In genomic region chr6:113480555-113481373, GRCm38 (mm10) we compare ENCODE assay signal across 10 mouse cellular contexts. TPM values are rescaled to one million over a fixed set of nuclear protein-coding genes. Genes with fewer than 3 reads are reported as not detected.
DNase-seq lines count a peak whose midpoint lies in the region; ATAC-seq and TF ChIP-seq lines count a peak whose summit lies in the region.
"Had no signal": no experiment of that assay in that cellular context is flagged by ENCODE, and none has a peak within 500 bp of the region (broad histone marks: within the 10 kb centered on the region; RNA-seq: fewer than 3 reads in every experiment).

No protein-coding gene starts in this region.

- intact Hi-C loops in left cerebral cortex, postnatal 36 days (cut with DNase I): loop anchor here (5.0 kb wide), 1 partner anchor 38 kb away; the partner anchor contains the start of gene Jagn1

- peak; percentile 44 for ATAC-seq in stomach, postnatal 0 days (ENCODE audit: low FRiP score, low TSS enrichment)

- no peak overlapping the region for H3K4me2 ChIP-seq in stomach, postnatal 0 days (replicated peaks; ENCODE audit: low read depth)
- H3K4me2 ChIP-seq: midbrain, embryonic 12.5 days had no signal

- no peak for TF ChIP-seq CTCF in stomach, postnatal 0 days (IDR thresholded peaks at IDR 0.05; ENCODE audit: low read depth)

- H3K36me3 ChIP-seq in stomach, postnatal 0 days (ENCODE audit: control insufficient read depth, insufficient read depth, low read length): no peaks in the 10 kb centered on the region
- H3K36me3 ChIP-seq: midbrain, embryonic 12.5 days had no signal

- H3K9me3 ChIP-seq in stomach, postnatal 0 days (ENCODE audit: control insufficient read depth, low read length): no peaks in the 10 kb centered on the region
- H3K9me3 ChIP-seq: midbrain, embryonic 12.5 days had no signal

- 45% methylated on average over 18 of the region's 18 CpGs for WGBS in stomach, postnatal 0 days

- peak overlapping the region; percentile 53 for H3K27ac ChIP-seq in stomach, postnatal 0 days (replicated peaks)
- H3K27ac ChIP-seq: midbrain, embryonic 12.5 days had no signal

- no peaks in the 10 kb centered on the region for H3K27me3 ChIP-seq in stomach, postnatal 0 days (ENCODE audit: control insufficient read depth, insufficient read depth, low read length)

- no peak for TF ChIP-seq EP300 in stomach, postnatal 0 days (optimal IDR thresholded peaks at IDR 0.05)

- H3K9ac ChIP-seq in stomach, postnatal 0 days (ENCODE audit: low read length): no peak overlapping the region
- H3K9ac ChIP-seq: midbrain, embryonic 12.5 days had no signal

- DNase-seq in adrenal gland, postnatal 10 days: peak; percentile 77
- no peak for DNase-seq in adrenal gland, postnatal 4 days (ENCODE audit: low spot score in 2 of 2)
- peak; percentile 86 for DNase-seq in urinary bladder, postnatal 14 days (ENCODE audit: low spot score)
- no peak for DNase-seq in urinary bladder, postnatal 10 days (ENCODE audit: low spot score)
- peak; percentile 31 for DNase-seq in kidney, postnatal 14 days
- peak; percentile 65 for DNase-seq in stomach, postnatal 0 days (ENCODE audit: low spot score)
- no peak for DNase-seq in left cerebral cortex, postnatal 36 days (ENCODE audit: low spot score in 2 of 2)
- no peak for DNase-seq in frontal cortex, adult 2 months (ENCODE audit: extremely low spot score in 1 of 2, low spot score in 1 of 2)
- DNase-seq: left cerebral cortex, postnatal 4 days had no signal

- H3K4me3 ChIP-seq in stomach, postnatal 0 days (ENCODE audit: low read depth, low read length): no peak overlapping the region
- H3K4me3 ChIP-seq: midbrain, embryonic 12.5 days had no signal

- 0 out of 2 replicates have a peak, but pooled peaks cover 2% of the 10 kb centered on the region for H3K4me1 ChIP-seq in stomach, postnatal 0 days (replicated peaks; ENCODE audit: control insufficient read depth, insufficient read depth)

RNA-seq across cellular contexts. Expression of gene Creld1, which starts 2.3 kb away (rescaled TPM):
- total RNA-seq in adrenal gland, postnatal 10 days (2021): 10 to 100 TPM; 35.8 to 43.1 TPM
- total RNA-seq in adrenal gland, postnatal 4 days (2021): 10 to 100 TPM; 40.6 to 44.1 TPM
- 11.1 and 12.1 TPM in 2 replicates for polyA plus RNA-seq in stomach, postnatal 0 days (2015; fragmentation: Nextera tagmentation; extraction: Ambion mirVana)
- 100 to 1,000 TPM; 102 to 119 TPM for total RNA-seq in left cerebral cortex, postnatal 36 days (2021)
- polyA plus RNA-seq in frontal cortex, adult 2 months (2012; rRNA removed): 64.3 and 65.2 TPM in 2 replicates

RNA-seq across cellular contexts. Expression of gene Il17rc, which starts 9.5 kb away (rescaled TPM):
- total RNA-seq in adrenal gland, postnatal 10 days (2021): 10 to 100 TPM; 22.6 to 25.0 TPM
- 10 to 100 TPM; 22.7 to 25.4 TPM for total RNA-seq in adrenal gland, postnatal 4 days (2021)
- polyA plus RNA-seq in stomach, postnatal 0 days (2015; fragmentation: Nextera tagmentation; extraction: Ambion mirVana): 70.1 and 73.6 TPM in 2 replicates
- 1 to 10 TPM; 4.7 to 5.3 TPM for total RNA-seq in left cerebral cortex, postnatal 36 days (2021)
- polyA plus RNA-seq in frontal cortex, adult 2 months (2012; rRNA removed): 6.6 and 7.4 TPM in 2 replicates

RNA-seq across cellular contexts. Expression of gene Prrt3, which starts 21.0 kb away (rescaled TPM):
- total RNA-seq in adrenal gland, postnatal 10 days (2021): under 1 TPM; 0.30 to 0.55 TPM
- total RNA-seq in adrenal gland, postnatal 4 days (2021): 1 to 10 TPM in 1 of 2 experiments, under 1 TPM in 1; 0.59 to 1.3 TPM
- polyA plus RNA-seq in stomach, postnatal 0 days (2015; fragmentation: Nextera tagmentation; extraction: Ambion mirVana): 0.36 and 0.42 TPM in 2 replicates
- total RNA-seq in left cerebral cortex, postnatal 36 days (2021): 10 to 100 TPM; 59.4 to 59.9 TPM
- 30.2 and 31.0 TPM in 2 replicates for polyA plus RNA-seq in frontal cortex, adult 2 months (2012; rRNA removed)

RNA-seq across cellular contexts. Expression of gene Il17re, which starts 22.5 kb away (rescaled TPM):
- total RNA-seq in adrenal gland, postnatal 10 days (2021): 1 to 10 TPM; 1.1 to 1.5 TPM
- total RNA-seq in adrenal gland, postnatal 4 days (2021): 1 to 10 TPM in 1 of 2 experiments, under 1 TPM in 1; 0.90 to 2.5 TPM
- 25.5 and 30.6 TPM in 2 replicates for polyA plus RNA-seq in stomach, postnatal 0 days (2015; fragmentation: Nextera tagmentation; extraction: Ambion mirVana)
- under 1 TPM; 0.54 to 0.57 TPM for total RNA-seq in left cerebral cortex, postnatal 36 days (2021)
- 0.27 and 0.36 TPM in 2 replicates for polyA plus RNA-seq in frontal cortex, adult 2 months (2012; rRNA removed)

RNA-seq across cellular contexts. Expression of gene Jagn1, which starts 38.4 kb away (rescaled TPM):
- 10 to 100 TPM; 47.6 to 48.4 TPM for total RNA-seq in adrenal gland, postnatal 10 days (2021)
- total RNA-seq in adrenal gland, postnatal 4 days (2021): 10 to 100 TPM; 47.8 to 49.2 TPM
- polyA plus RNA-seq in stomach, postnatal 0 days (2015; fragmentation: Nextera tagmentation; extraction: Ambion mirVana): 69.2 and 69.6 TPM in 2 replicates
- total RNA-seq in left cerebral cortex, postnatal 36 days (2021): 10 to 100 TPM; 38.0 to 41.8 TPM
- polyA plus RNA-seq in frontal cortex, adult 2 months (2012; rRNA removed): 52.3 and 55.4 TPM in 2 replicates

Comparison
In these comparisons a context has a peak if more than half of its experiments do, and no peak if none do; other contexts are left out.
1. DNase-seq: peak in adrenal gland, postnatal 10 days (single experiment), urinary bladder, postnatal 14 days (single experiment), kidney, postnatal 14 days (single experiment) and stomach, postnatal 0 days (single experiment); none in adrenal gland, postnatal 4 days (0 of 2), urinary bladder, postnatal 10 days (single experiment), left cerebral cortex, postnatal 36 days (0 of 2) and frontal cortex, adult 2 months (0 of 2).
2. RNA of gene Prrt3, which starts 21.0 kb away (total RNA-seq): 59.4 to 59.9 TPM in left cerebral cortex, postnatal 36 days; 0.59 to 1.3 TPM in adrenal gland, postnatal 4 days and 0.30 to 0.55 TPM in adrenal gland, postnatal 10 days; every median in the first group is over 10 times any median in the second.